Mouse (Mus musculus) thymus, postnatal 0 days (tissue): Measurements from ENCODE around the gene Nek4. TPM values are rescaled to one million over a fixed set of nuclear protein-coding genes. Genes with fewer than 3 reads are reported as not detected.

Source experiments
- polyA plus RNA-seq: library from polyadenylated mRNA; unstranded; fragments of >200 nt; fragmentation: Nextera tagmentation; extraction: Ambion mirVana; gene quantifications from 2 replicates; pipeline ENCODE4 v1.2.1, GENCODE M21; 2015

Gene Nek4
- polyA plus RNA-seq, 1 experiment from 2014 or later: 6.1 TPM

Other genes starting within 250 kb of the Nek4 start
- 18.0 and 18.4 TPM in 2 replicates for gene Sfmbt1, start 236.5 kb upstream of the Nek4 start, polyA plus RNA-seq
- 18.3 and 19.9 TPM in 2 replicates for gene Tmem110, start 125.8 kb upstream of the Nek4 start, polyA plus RNA-seq
- gene Mustn1, start 72.2 kb upstream of the Nek4 start, polyA plus RNA-seq: 1.8 and 1.9 TPM in 2 replicates
- gene Itih4, start 64.9 kb upstream of the Nek4 start, polyA plus RNA-seq: 0.09 and 0.64 TPM in 2 replicates
- 0.16 and 0.24 TPM in 2 replicates for gene Itih3, start 27.6 kb upstream of the Nek4 start, polyA plus RNA-seq
- gene Itih1, start 8.1 kb upstream of the Nek4 start, polyA plus RNA-seq: 0.04 TPM in 1 of 2 replicates, not detected in the other
- gene Glt8d1, start 50.0 kb downstream of the Nek4 start, polyA plus RNA-seq: 19.2 and 24.7 TPM in 2 replicates
- gene Spcs1, start 50.3 kb downstream of the Nek4 start, polyA plus RNA-seq: 469 and 501 TPM in 2 replicates
- gene Pbrm1, start 67.8 kb downstream of the Nek4 start, polyA plus RNA-seq: 103 and 128 TPM in 2 replicates
- 141 and 143 TPM in 2 replicates for gene Gnl3, start 67.8 kb downstream of the Nek4 start, polyA plus RNA-seq
- 244 and 262 TPM in 2 replicates for gene Smim4, start 177.6 kb downstream of the Nek4 start, polyA plus RNA-seq
- 111 and 116 TPM in 2 replicates for gene Nt5dc2, start 179.7 kb downstream of the Nek4 start, polyA plus RNA-seq
- gene Stab1, start 217.3 kb downstream of the Nek4 start, polyA plus RNA-seq: 8.0 and 8.8 TPM in 2 replicates